ENCODE assay signal across 20 mouse cellular contexts in the genomic region with DNA sequence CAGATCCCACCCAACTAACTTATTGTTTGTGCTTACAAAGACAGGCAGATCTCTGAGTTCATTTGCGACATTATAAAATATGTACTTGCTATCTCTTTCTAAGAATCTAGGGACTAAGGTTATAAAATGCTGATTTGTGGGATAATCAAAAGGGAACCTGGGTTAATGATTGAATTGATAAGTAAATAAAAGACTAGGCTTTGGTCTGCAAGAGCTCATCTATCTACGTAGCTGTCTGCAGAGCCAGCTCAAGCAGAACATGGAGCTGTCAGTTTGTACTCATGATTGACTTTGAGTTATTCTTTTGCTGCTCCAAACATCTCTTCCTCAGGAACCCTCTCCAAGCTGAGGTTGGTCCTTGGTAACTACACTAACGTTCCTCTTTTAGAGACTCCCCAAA. TPM values are rescaled to one million over a fixed set of nuclear protein-coding genes. Genes with fewer than 3 reads are reported as not detected.
DNase-seq lines count a peak whose midpoint lies in the region; ATAC-seq and TF ChIP-seq lines count a peak whose summit lies in the region.
"Had no signal": no experiment of that assay in that cellular context is flagged by ENCODE, and none has a peak within 500 bp of the region (broad histone marks: within the 10 kb centered on the region; RNA-seq: fewer than 3 reads in every experiment).

No protein-coding gene starts in this region.

- no peak overlapping the region for H3K27ac ChIP-seq in kidney, adult 2 months (ENCODE audit: insufficient read depth, low read depth, low read length)
- H3K27ac ChIP-seq in kidney, embryonic 15.5 days, result no peak overlapping the region
- H3K27ac ChIP-seq in liver, adult 2 months (replicated peaks; ENCODE audit: insufficient read depth, low read depth, low read length), result no peak overlapping the region
- no peak overlapping the region for H3K27ac ChIP-seq in liver, postnatal 0 days (ENCODE audit: low read depth)

- no peak overlapping the region for H3K4me2 ChIP-seq in kidney, embryonic 15.5 days
- H3K4me2 ChIP-seq in liver, postnatal 0 days (ENCODE audit: low read depth, low read length), result no peak overlapping the region

- no peaks in the 10 kb centered on the region for H3K79me2 ChIP-seq in liver, adult 2 months (ENCODE audit: control insufficient read depth, insufficient read depth, low read length)

- TF ChIP-seq EP300 in liver, postnatal 0 days (IDR thresholded peaks at IDR 0.05; ENCODE audit: low read depth), result no peak

- H3K4me1 ChIP-seq in kidney, adult 2 months (ENCODE audit: control insufficient read depth, insufficient read depth, low read length), result peaks cover 10% of the 10 kb centered on the region; the same call in 1 of the 2 replicates
- peaks cover 34% of the 10 kb centered on the region for H3K4me1 ChIP-seq in kidney, embryonic 15.5 days
- peaks cover 13% of the 10 kb centered on the region for H3K4me1 ChIP-seq in liver, adult 2 months (ENCODE audit: control insufficient read depth, insufficient read depth, low read length)
- H3K4me1 ChIP-seq in liver, postnatal 0 days (ENCODE audit: insufficient read depth), result peaks cover 17% of the 10 kb centered on the region

- peak; percentile 69 for DNase-seq in kidney, adult 2 months
- peak; percentile 62 for DNase-seq in kidney, adult 9 months
- no peak for DNase-seq in kidney, postnatal 14 days
- peak; percentile 91 for DNase-seq in liver, adult 2 months (ENCODE audit: extremely low read depth, low read depth, low spot score)
- DNase-seq in liver, postnatal 0 days, result no peak
- DNase-seq: adrenal gland, adult 2 months; adrenal gland, adult 8-10 months; adrenal gland, postnatal 10 days; adrenal gland, postnatal 14 days; adrenal gland, postnatal 25 days; adrenal gland, postnatal 36 days; B cell, adult 2 months; cerebellum, adult 11 months; cerebellum, adult 11-12 months; cerebellum, adult 18-20 months had no signal

- 62% methylated on average over 3 of the region's 3 CpGs for WGBS in kidney, adult 2 months
- 88% methylated on average over 3 of the region's 3 CpGs for WGBS in kidney, embryonic 15.5 days
- WGBS in liver, adult 2 months, result 33% methylated on average over 3 of the region's 3 CpGs
- 64% methylated on average over 3 of the region's 3 CpGs for WGBS in liver, postnatal 0 days (ENCODE audit: insufficient replicate concordance)

- TF ChIP-seq POLR2A in kidney, adult 2 months (IDR thresholded peaks at IDR 0.05; ENCODE audit: low read depth, low read length), result no peak
- TF ChIP-seq POLR2A in liver, adult 2 months (IDR thresholded peaks at IDR 0.05; ENCODE audit: extremely low read depth, insufficient read depth, low read length), result no peak

- ATAC-seq in kidney, embryonic 15.5 days (replicated peaks; ENCODE audit: low FRiP score), result no peak
- ATAC-seq in liver, postnatal 0 days, result no peak
- ATAC-seq: activated CD4-positive, CD25-positive, alpha-beta regulatory T cell, adult 4 months; CD4-positive, CD25-positive, alpha-beta regulatory T cell, adult 4 months; Patski had no signal

- H3K4me3 ChIP-seq in kidney, adult 2 months (ENCODE audit: insufficient read depth, low read depth, low read length), result no peak overlapping the region
- no peak overlapping the region for H3K4me3 ChIP-seq in kidney, embryonic 15.5 days (replicated peaks)
- H3K4me3 ChIP-seq in liver, adult 2 months (ENCODE audit: insufficient read depth, low read depth, low read length), result no peak overlapping the region
- no peak overlapping the region for H3K4me3 ChIP-seq in liver, postnatal 0 days (ENCODE audit: low read depth, low read length)

- peaks cover 11% of the 10 kb centered on the region for H3K9me3 ChIP-seq in kidney, embryonic 15.5 days (replicated peaks)
- H3K9me3 ChIP-seq in liver, postnatal 0 days (ENCODE audit: low read length), result 0 out of 2 replicates have a peak, but pooled peaks cover 2% of the 10 kb centered on the region

- no peak for TF ChIP-seq CTCF in kidney, adult 2 months (conservative IDR thresholded peaks at IDR 0.05; ENCODE audit: insufficient read depth, insufficient read length, low read depth, low read length)
- no peak for TF ChIP-seq CTCF in liver, adult 2 months (IDR thresholded peaks at IDR 0.05; ENCODE audit: low read depth, low read length)
- TF ChIP-seq CTCF in liver, postnatal 0 days (IDR thresholded peaks at IDR 0.05; ENCODE audit: low read depth), result no peak

- H3K27me3 ChIP-seq in kidney, adult 2 months (replicated peaks; ENCODE audit: control insufficient read depth, insufficient read depth, low read length), result no peaks in the 10 kb centered on the region
- no peaks in the 10 kb centered on the region for H3K27me3 ChIP-seq in kidney, embryonic 15.5 days
- no peaks in the 10 kb centered on the region for H3K27me3 ChIP-seq in liver, adult 2 months (ENCODE audit: control insufficient read depth, insufficient read depth, low read length)
- H3K27me3 ChIP-seq in liver, postnatal 0 days (ENCODE audit: insufficient read depth, low read length), result no peaks in the 10 kb centered on the region
- H3K27me3 ChIP-seq: Patski had no signal

- H3K9ac ChIP-seq in kidney, embryonic 15.5 days, result no peak overlapping the region
- no peak overlapping the region for H3K9ac ChIP-seq in liver, adult 2 months (ENCODE audit: low read depth, low read length)
- no peak overlapping the region for H3K9ac ChIP-seq in liver, postnatal 0 days (replicated peaks)

- H3K36me3 ChIP-seq in kidney, adult 2 months (ENCODE audit: control insufficient read depth, insufficient read depth, low read length), result no peaks in the 10 kb centered on the region
- H3K36me3 ChIP-seq in kidney, embryonic 15.5 days, result no peaks in the 10 kb centered on the region
- no peaks in the 10 kb centered on the region for H3K36me3 ChIP-seq in liver, adult 2 months (ENCODE audit: control insufficient read depth, insufficient read depth, low read length)
- H3K36me3 ChIP-seq in liver, postnatal 0 days (replicated peaks; ENCODE audit: insufficient read depth, low read length), result no peaks in the 10 kb centered on the region
- H3K36me3 ChIP-seq: G1E had no signal

RNA-seq across cellular contexts. Expression of a gene that starts 46.3 kb away (rescaled TPM):
- 54.4 and 78.8 TPM in 2 replicates for polyA plus RNA-seq in kidney, adult 2 months (2012; rRNA removed)
- 57.4 and 63.3 TPM in 2 replicates for polyA plus RNA-seq in kidney, embryonic 15.5 days (2015; fragmentation: Nextera tagmentation; extraction: Ambion mirVana)
- 2.8 and 5.8 TPM in 2 replicates for total RNA-seq in liver, adult 2 months (2014; rRNA removed)
- polyA plus RNA-seq in liver, adult 2 months (2012; rRNA removed), result 26.9 and 28.5 TPM in 2 replicates
- polyA plus RNA-seq in liver, postnatal 0 days (2015; fragmentation: Nextera tagmentation; extraction: Ambion mirVana), result 14.3 and 20.1 TPM in 2 replicates
- polyA plus RNA-seq: activated CD4-positive, CD25-positive, alpha-beta regulatory T cell, adult 4 months had no signal

Comparison
In these comparisons a context has a peak if more than half of its experiments do, and no peak if none do; other contexts are left out.
1. DNase-seq: peak in kidney, adult 2 months (single experiment), kidney, adult 9 months (single experiment) and liver, adult 2 months (single experiment); none in kidney, postnatal 14 days (single experiment) and liver, postnatal 0 days (single experiment).